Mouse (Mus musculus) limb, embryonic 13.5 days (tissue): ENCODE results near the gene Gbx2. TPM values are rescaled to one million over a fixed set of nuclear protein-coding genes. Genes with fewer than 3 reads are reported as not detected.

ENCODE experiments used
- ATAC-seq: fragments of 200-750 bp; cut with Nextera tagmentation; 2 replicates; pipeline ENCODE4 v1.8.0; 2017; ENCODE audit warnings: low read depth, moderate number of reproducible peaks, moderate TSS enrichment; ENCODE audit not compliant: low FRiP score
- H3K27ac ChIP-seq: fragments of 300-500 bp; sonication (generic); 2 replicates; pipeline ENCODE4 v1.5.1; 2015; ENCODE audit warnings: inconsistent platforms, mild to moderate bottlenecking, moderate library complexity
- H3K27me3 ChIP-seq: fragments of 300-500 bp; sonication (generic); 2 replicates; pipeline ENCODE4 v1.6.1; 2015; ENCODE audit warnings: mild to moderate bottlenecking, inconsistent platforms
- H3K36me3 ChIP-seq: fragments of 300-500 bp; sonication (generic); 2 replicates; pipeline ENCODE4 v1.6.1; 2015; ENCODE audit warnings: inconsistent platforms, mild to moderate bottlenecking, moderate library complexity
- H3K4me1 ChIP-seq: fragments of 300-500 bp; sonication (generic); 2 replicates; pipeline ENCODE4 v1.6.1; 2015; ENCODE audit warnings: inconsistent platforms
- H3K4me2 ChIP-seq: fragments of 300-500 bp; sonication (generic); replicated peaks from 2 replicates; pipeline ENCODE4 v1.6.1; 2015; ENCODE audit warnings: inconsistent platforms, mild to moderate bottlenecking, moderate library complexity
- H3K4me3 ChIP-seq: fragments of 300-500 bp; sonication (generic); 2 replicates; pipeline ENCODE4 v1.5.1; 2015; ENCODE audit warnings: moderate library complexity, mild to moderate bottlenecking, inconsistent platforms
- H3K9ac ChIP-seq: fragments of 300-500 bp; sonication (generic); 2 replicates; pipeline ENCODE4 v1.6.1; 2015; ENCODE audit warnings: mild to moderate bottlenecking, inconsistent platforms
- H3K9me3 ChIP-seq: fragments of 300-500 bp; sonication (generic); 2 replicates; pipeline ENCODE4 v1.6.1; 2016; ENCODE audit warnings: inconsistent platforms
- WGBS: fragments of 180-500 bp; shearing (Covaris S2); methylation state at CpG from one replicate; pipeline ENCODE4 v1.1.7; 2015; 5-methylcytosine and 5-hydroxymethylcytosine counted together
- polyA plus RNA-seq: library from polyadenylated mRNA; unstranded; fragments of >200 nt; fragmentation: Nextera tagmentation; extraction: Ambion mirVana; gene quantifications from 2 replicates; pipeline ENCODE4 v1.2.1, GENCODE M21; 2015

Gene Gbx2
- polyA plus RNA-seq, 1 experiment from 2014 or later: 0.11 TPM

GRCm38 (mm10) chr1:89933786-89934185, 2.8 kb upstream of the Gbx2 start:
- ATAC-seq: no peak
- Histone ChIP-seq H3K4me1 (peaks cover 36% of the 10 kb centered on the region), H3K27ac (no peak overlapping the region), H3K36me3 (no peaks in the 10 kb centered on the region), H3K4me2 (no peak overlapping the region), H3K27me3 (peaks cover 99% of the 10 kb centered on the region), H3K9ac (no peak overlapping the region), H3K9me3 (no peaks in the 10 kb centered on the region), H3K4me3 (no peak overlapping the region)
- WGBS: under 1% methylated on average over 21 of the region's 21 CpGs

DNA sequence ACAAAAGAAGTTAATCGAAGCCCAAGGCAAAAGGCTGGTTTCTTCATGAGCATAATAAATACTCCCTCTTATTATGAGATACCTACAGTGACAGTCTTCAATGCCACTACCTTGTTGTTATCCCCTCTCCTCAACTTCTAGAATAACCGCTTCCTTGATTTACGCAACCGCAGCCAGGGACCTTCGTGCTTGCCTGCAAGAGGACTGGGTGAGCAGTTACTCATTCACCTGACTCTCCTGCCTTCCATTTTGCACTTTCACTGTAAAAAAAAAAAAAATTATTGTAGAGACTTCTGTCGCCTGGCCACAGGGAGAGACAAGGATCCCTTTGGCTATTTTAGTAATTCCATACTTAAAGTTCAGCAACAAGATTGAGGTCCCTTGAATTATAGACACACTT, 2.0 kb upstream of the Gbx2 start:
- Histone ChIP-seq H3K4me1 (peaks cover 39% of the 10 kb centered on the region), H3K36me3 (no peaks in the 10 kb centered on the region), H3K4me2 (no peak overlapping the region), H3K27me3 (peaks cover 99% of the 10 kb centered on the region), H3K4me3 (no peak overlapping the region), H3K9ac (no peak overlapping the region), H3K27ac (no peak overlapping the region), H3K9me3 (no peaks in the 10 kb centered on the region)
- 5% methylated on average over 6 of the region's 6 CpGs for WGBS
- ATAC-seq: no peak

DNA sequence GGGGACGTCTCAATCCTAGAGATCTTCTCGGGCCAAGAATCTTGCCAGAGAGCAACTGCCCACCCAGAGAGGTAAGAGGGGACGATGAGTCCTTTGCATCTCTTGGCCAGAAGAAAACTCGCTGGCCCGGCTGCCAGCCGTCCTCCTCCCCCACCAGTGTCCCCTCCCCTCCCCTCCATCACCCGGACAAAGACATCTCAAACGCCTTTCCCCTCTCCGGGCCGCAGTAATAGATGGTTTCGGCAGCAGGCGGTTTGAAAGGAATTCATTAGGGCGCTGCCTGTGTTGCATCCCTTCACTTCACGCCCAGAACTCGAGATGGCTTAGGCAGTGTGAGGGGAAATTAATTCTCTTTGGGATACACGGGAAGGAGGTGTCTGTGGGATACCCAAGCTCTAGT, 1.6 kb upstream of the Gbx2 start:
- Histone ChIP-seq H3K9ac (no peak overlapping the region), H3K9me3 (no peaks in the 10 kb centered on the region), H3K27me3 (peaks cover 99% of the 10 kb centered on the region), H3K4me2 (no peak overlapping the region), H3K36me3 (no peaks in the 10 kb centered on the region), H3K4me3 (no peak overlapping the region), H3K4me1 (peaks cover 40% of the 10 kb centered on the region), H3K27ac (no peak overlapping the region)
- WGBS: 0% methylated on average over 16 of the region's 16 CpGs
- no peak for ATAC-seq

- ATAC-seq: no peak
- Histone ChIP-seq H3K9me3 (no peaks in the 10 kb centered on the region), H3K27ac (no peak overlapping the region), H3K4me1 (peaks cover 46% of the 10 kb centered on the region), H3K4me3 (no peak overlapping the region), H3K9ac (no peak overlapping the region), H3K27me3 (peaks cover 99% of the 10 kb centered on the region), H3K4me2 (no peak overlapping the region), H3K36me3 (no peaks in the 10 kb centered on the region)
- 2% methylated on average over 19 of the region's 19 CpGs for WGBS
Observed at GRCm38 (mm10) chr1:89932021-89932423, 1.0 kb upstream of the Gbx2 start.

GRCm38 (mm10) chr1:89930551-89930950, 428 bp downstream of the Gbx2 start:
- H3K27ac ChIP-seq: no peak overlapping the region
- under 1% methylated on average over 40 of the region's 45 CpGs for WGBS
- ATAC-seq: no peak
- peaks cover 99% of the 10 kb centered on the region for H3K27me3 ChIP-seq
- peaks cover 50% of the 10 kb centered on the region for H3K4me1 ChIP-seq
- H3K4me2 ChIP-seq: peak overlapping the region; percentile 82
- no peaks in the 10 kb centered on the region for H3K9me3 ChIP-seq
- no peaks in the 10 kb centered on the region for H3K36me3 ChIP-seq
- peak overlapping the region; percentile 48 for H3K9ac ChIP-seq
- peak overlapping the region; percentile 45 for H3K4me3 ChIP-seq

GRCm38 (mm10) chr1:89929721-89930505, 1.1 kb downstream of the Gbx2 start:
- Histone ChIP-seq H3K9ac (peak overlapping the region; percentile 48), H3K4me2 (peak overlapping the region; percentile 82), H3K27me3 (peaks cover 99% of the 10 kb centered on the region), H3K9me3 (no peaks in the 10 kb centered on the region), H3K27ac (no peak overlapping the region), H3K36me3 (no peaks in the 10 kb centered on the region), H3K4me3 (peak overlapping the region; percentile 45), H3K4me1 (peaks cover 50% of the 10 kb centered on the region)
- WGBS: under 1% methylated on average over 53 of the region's 55 CpGs
- no peak for ATAC-seq

GRCm38 (mm10) chr1:89929181-89929580, 1.8 kb downstream of the Gbx2 start:
- Histone ChIP-seq H3K27me3 (peaks cover 99% of the 10 kb centered on the region), H3K27ac (no peak overlapping the region), H3K4me1 (peaks cover 49% of the 10 kb centered on the region), H3K4me3 (peak overlapping the region; percentile 19; the same call in 1 of the 2 replicates), H3K9me3 (no peaks in the 10 kb centered on the region), H3K36me3 (no peaks in the 10 kb centered on the region), H3K4me2 (peak overlapping the region; percentile 16; the same call in 1 of the 2 replicates), H3K9ac (no peak overlapping the region)
- 0% methylated on average over 6 of the region's 6 CpGs for WGBS
- no peak for ATAC-seq

DNA sequence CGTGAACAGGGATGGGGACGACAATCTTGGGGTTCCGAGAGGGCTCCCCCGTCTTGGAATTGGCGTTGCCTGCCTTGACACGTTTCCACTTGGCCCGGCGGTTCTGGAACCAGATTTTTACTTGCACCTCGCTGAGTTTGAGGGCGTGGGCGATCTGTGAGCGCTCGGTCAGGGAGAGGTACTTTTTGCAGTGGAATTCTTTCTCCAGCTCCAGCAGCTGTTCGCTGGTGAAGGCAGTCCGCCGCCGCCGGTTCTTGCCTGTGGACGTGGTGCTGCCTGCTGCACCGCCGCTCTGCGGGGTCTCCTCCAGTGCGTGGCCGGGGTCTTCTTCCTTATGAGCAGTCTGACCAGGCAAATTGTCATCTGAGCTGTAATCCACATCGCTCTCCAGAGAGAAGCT, 2.3 kb downstream of the Gbx2 start:
- WGBS: 8% methylated on average over 25 of the region's 25 CpGs
- Histone ChIP-seq H3K4me1 (peaks cover 46% of the 10 kb centered on the region), H3K9ac (no peak overlapping the region), H3K27ac (no peak overlapping the region), H3K4me2 (peak overlapping the region; percentile 16; the same call in 1 of the 2 replicates), H3K27me3 (peaks cover 99% of the 10 kb centered on the region), H3K36me3 (no peaks in the 10 kb centered on the region), H3K9me3 (no peaks in the 10 kb centered on the region), H3K4me3 (peak overlapping the region; percentile 19; the same call in 1 of the 2 replicates)
- ATAC-seq: no peak

DNA sequence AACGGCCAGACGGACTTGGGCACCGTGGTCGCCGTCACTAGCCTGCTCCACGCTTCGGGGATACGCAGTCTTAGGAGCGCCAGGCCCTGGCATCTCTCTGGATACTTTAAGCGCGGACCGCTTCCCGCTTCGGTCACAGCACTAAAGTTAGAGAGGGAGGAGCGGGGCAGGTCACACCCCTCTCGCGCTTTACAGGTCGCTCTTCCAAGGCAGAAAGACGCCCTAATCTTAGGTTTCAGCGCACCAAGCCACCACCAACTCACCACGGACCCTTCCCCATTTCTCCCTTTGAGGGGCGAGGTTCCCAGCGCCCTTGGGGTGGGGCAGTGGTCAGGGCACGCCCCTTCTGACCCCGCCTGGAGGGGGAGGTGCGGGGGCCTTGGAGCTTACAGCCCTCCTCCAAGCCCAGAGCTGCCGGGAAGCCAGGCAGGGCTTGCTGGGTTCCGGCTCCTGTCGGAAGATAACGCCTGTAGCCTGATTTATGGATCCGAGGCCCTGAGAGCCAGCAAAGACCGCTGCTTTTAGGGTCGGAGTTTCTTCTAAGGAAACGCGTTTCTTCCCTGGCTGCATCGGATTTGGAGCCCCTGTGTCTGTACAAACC, 3.8 kb downstream of the Gbx2 start:
- 2% methylated on average over 36 of the region's 36 CpGs for WGBS
- Histone ChIP-seq H3K4me2 (peak overlapping the region; percentile 65), H3K9me3 (no peaks in the 10 kb centered on the region), H3K27ac (no peak overlapping the region), H3K9ac (peak overlapping the region; percentile 39; the same call in 1 of the 2 replicates), H3K4me1 (peaks cover 57% of the 10 kb centered on the region), H3K36me3 (no peaks in the 10 kb centered on the region), H3K27me3 (peaks cover 100% of the 10 kb centered on the region), H3K4me3 (peak overlapping the region; percentile 39)
- ATAC-seq: no peak

GRCm38 (mm10) chr1:89926583-89927060, 4.4 kb downstream of the Gbx2 start:
- Histone ChIP-seq H3K4me2 (peak overlapping the region; percentile 65), H3K4me1 (peaks cover 54% of the 10 kb centered on the region), H3K36me3 (no peaks in the 10 kb centered on the region), H3K9ac (no peak overlapping the region), H3K27me3 (peaks cover 100% of the 10 kb centered on the region), H3K27ac (no peak overlapping the region), H3K4me3 (peak overlapping the region; percentile 39), H3K9me3 (no peaks in the 10 kb centered on the region)
- 19% methylated on average over 9 of the region's 9 CpGs for WGBS
- no peak for ATAC-seq

DNA sequence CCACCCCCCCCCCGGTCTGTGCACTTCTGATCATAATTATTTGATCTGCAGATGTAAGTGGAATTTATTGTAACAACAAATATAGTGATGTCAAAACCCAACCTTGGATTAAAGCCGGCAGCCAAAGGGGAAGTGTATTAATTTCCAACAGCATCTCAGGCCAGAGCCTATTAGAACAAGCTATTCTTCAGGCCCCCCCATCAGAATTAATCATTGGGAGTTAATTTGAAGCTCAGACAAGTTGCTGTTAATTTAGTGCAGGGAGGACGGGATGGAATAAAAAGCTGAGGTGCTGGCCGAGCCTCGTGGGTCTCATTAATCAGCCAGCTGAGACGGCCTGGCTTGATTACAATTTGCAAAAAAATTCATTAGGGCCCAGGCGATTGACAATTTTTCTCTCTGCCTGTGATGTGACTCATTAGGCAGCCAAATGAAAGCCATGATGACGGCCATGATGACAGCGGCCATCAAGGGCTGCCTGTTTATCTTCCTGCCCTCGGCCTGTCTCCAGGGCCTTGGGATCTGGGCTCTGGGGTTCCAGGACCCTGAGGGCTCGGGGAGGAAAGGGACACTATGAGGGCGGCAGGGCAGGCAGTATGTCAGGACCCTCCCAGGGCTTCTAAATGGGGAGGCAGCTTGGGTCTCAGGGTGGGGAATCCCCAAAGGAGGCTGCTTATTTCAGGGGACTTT, 5.3 kb downstream of the Gbx2 start:
- ATAC-seq: no peak
- Histone ChIP-seq H3K27me3 (peaks cover 100% of the 10 kb centered on the region), H3K4me2 (no peak overlapping the region), H3K4me1 (peaks cover 44% of the 10 kb centered on the region), H3K4me3 (no peak overlapping the region), H3K27ac (no peak overlapping the region), H3K36me3 (no peaks in the 10 kb centered on the region), H3K9ac (no peak overlapping the region), H3K9me3 (no peaks in the 10 kb centered on the region)
- WGBS: 21% methylated on average over 12 of the region's 12 CpGs

DNA sequence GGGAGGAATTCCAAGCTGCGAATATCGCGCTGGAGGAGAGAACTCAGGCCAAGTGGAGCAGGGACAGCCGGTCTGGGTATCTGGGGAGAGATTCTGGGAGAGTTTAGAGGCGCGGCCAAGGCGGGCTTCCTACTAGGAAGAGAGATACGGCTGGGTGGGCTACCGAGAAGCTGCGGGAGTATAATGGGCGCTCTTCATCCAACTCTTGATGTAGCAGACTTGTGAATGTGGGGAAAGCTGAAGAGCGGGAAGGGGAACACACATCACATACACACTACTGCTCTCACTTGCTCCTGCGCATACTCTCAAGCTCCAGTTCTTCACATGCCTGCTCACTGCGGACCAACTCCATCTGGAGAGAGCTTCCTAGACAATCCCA, 7.3 kb downstream of the Gbx2 start:
- Histone ChIP-seq H3K27ac (no peak overlapping the region), H3K4me3 (peak overlapping the region; percentile 25; the same call in 1 of the 2 replicates), H3K27me3 (peaks cover 100% of the 10 kb centered on the region), H3K9me3 (no peaks in the 10 kb centered on the region), H3K9ac (no peak overlapping the region), H3K4me1 (peaks cover 26% of the 10 kb centered on the region), H3K4me2 (peak overlapping the region; percentile 51), H3K36me3 (no peaks in the 10 kb centered on the region)
- WGBS: 13% methylated on average over 14 of the region's 14 CpGs
- ATAC-seq: no peak
